Mouse (Mus musculus) monocyte, adult 5-6 weeks (primary cell): ENCODE measurements around the gene Hist1h1c. TPM values are rescaled to one million over a fixed set of nuclear protein-coding genes. Genes with fewer than 3 reads are reported as not detected.
"Not testable (repeated sequence)": the region's sequence is repeated elsewhere in the genome, so short reads cannot be mapped to it uniquely, and the experiment has no call there.

Source experiments
- ATAC-seq: fragments of 153-309, 156-312 bp; replicated peaks from 2 replicates; pipeline ENCODE4 v1.8.0; 2017; ENCODE audit warnings: mild to moderate bottlenecking; ENCODE audit not compliant: low TSS enrichment, insufficient number of reproducible peaks, severe bottlenecking, poor library complexity, low FRiP score
- total RNA-seq: library from RNA; stranded (forward); fragments of 200-1000, 200-491, 200-594 nt; gene quantifications from 3 replicates; pipeline ENCODE4 v1.2.3, GENCODE M21; 2017

Gene Hist1h1c
- total RNA-seq, 1 experiment from 2014 or later = 677 TPM

- no peak for ATAC-seq
Observed at GRCm38 (mm10) chr13:23755000-23755399, 16.4 kb downstream of the Hist1h1c start.

- ATAC-seq = peak; percentile 61
Observed at GRCm38 (mm10) chr13:23756790-23757189, 18.2 kb downstream of the Hist1h1c start, which contains the start of gene Hist1h4b. Gene Hist1h4b, plus strand, starts transcription at chr13:23757013.

GRCm38 (mm10) chr13:23757211-23757773, 18.7 kb downstream of the Hist1h1c start:
- no peak for ATAC-seq

- no peak for ATAC-seq
Observed at GRCm38 (mm10) chr13:23757921-23758320, 19.3 kb downstream of the Hist1h1c start.

- no peak for ATAC-seq
Observed at GRCm38 (mm10) chr13:23759251-23759771, 20.7 kb downstream of the Hist1h1c start.

GRCm38 (mm10) chr13:23759916-23760239, 21.3 kb downstream of the Hist1h1c start:
- no peak for ATAC-seq

- no peak for ATAC-seq
Observed at GRCm38 (mm10) chr13:23760240-23760971, 21.8 kb downstream of the Hist1h1c start.

- peak; percentile 61 for ATAC-seq
Observed at GRCm38 (mm10) chr13:23760972-23761864, 22.6 kb downstream of the Hist1h1c start, which contains the start of gene Hist1h4a. Gene Hist1h4a, minus strand, starts transcription at chr13:23761230.

GRCm38 (mm10) chr13:23761871-23762821, 23.5 kb downstream of the Hist1h1c start, which contains the start of gene Hist1h3a:
Gene Hist1h3a, minus strand, starts transcription at chr13:23762386.
- ATAC-seq = peak; percentile 65

GRCm38 (mm10) chr13:23763242-23763585, 24.6 kb downstream of the Hist1h1c start:
- ATAC-seq = no peak

- peak; percentile 45 for ATAC-seq
Observed at GRCm38 (mm10) chr13:23763586-23764323, 25.1 kb downstream of the Hist1h1c start, which contains the start of gene Hist1h1a. Gene Hist1h1a, plus strand, starts transcription at chr13:23763666.

GRCm38 (mm10) chr13:23764324-23765171, 25.9 kb downstream of the Hist1h1c start:
- no peak for ATAC-seq

GRCm38 (mm10) chr13:23765172-23765513, 26.5 kb downstream of the Hist1h1c start:
- ATAC-seq = no peak

- ATAC-seq = no peak
Observed at GRCm38 (mm10) chr13:23766772-23767171, 28.2 kb downstream of the Hist1h1c start.

- no peak for ATAC-seq
Observed at GRCm38 (mm10) chr13:23768834-23769397, 30.3 kb downstream of the Hist1h1c start.

- ATAC-seq = not testable (repeated sequence)
Observed at GRCm38 (mm10) chr13:23769613-23770012, 31.0 kb downstream of the Hist1h1c start, which contains the start of gene Trim38. Gene Trim38, plus strand, starts transcription at chr13:23769913.
